ENCODE assay signal across 10 mouse cellular contexts in the genomic region with DNA sequence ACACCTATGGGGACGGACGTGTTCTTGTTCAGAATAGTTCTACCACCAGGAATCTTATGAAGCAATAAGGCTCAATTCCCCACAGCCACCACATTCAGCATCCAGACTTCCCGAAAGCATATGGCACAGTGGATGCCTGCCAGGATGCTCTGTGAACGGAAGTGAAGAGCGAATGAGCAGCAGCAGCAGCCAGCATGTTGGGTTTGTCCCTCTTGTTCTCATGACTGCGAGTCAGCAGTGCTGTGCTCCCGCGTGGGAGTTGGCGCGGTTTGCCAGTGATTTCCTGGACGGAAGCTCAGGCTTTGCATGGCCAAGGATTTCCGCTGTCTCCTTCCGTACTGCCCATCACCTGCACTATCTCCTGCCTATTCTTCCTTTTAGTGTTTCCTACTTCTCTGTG.
DNase-seq lines count a peak whose midpoint lies in the region; ATAC-seq and TF ChIP-seq lines count a peak whose summit lies in the region.
"Had no signal": no experiment of that assay in that cellular context is flagged by ENCODE, and none has a peak within 500 bp of the region (broad histone marks: within the 10 kb centered on the region; RNA-seq: fewer than 3 reads in every experiment).

No protein-coding gene starts in this region.

- no peak overlapping the region for H3K27ac ChIP-seq in kidney, embryonic 16.5 days (ENCODE audit: low read length)
- no peak overlapping the region for H3K27ac ChIP-seq in cerebellum, adult 2 months (ENCODE audit: insufficient read depth, low read length)
- no peak overlapping the region for H3K27ac ChIP-seq in heart, embryonic 10.5 days
- no peak overlapping the region for H3K27ac ChIP-seq in neural tube, embryonic 15.5 days (replicated peaks)
- no peak overlapping the region for H3K27ac ChIP-seq in intestine, postnatal 0 days (ENCODE audit: low read depth, low read length)

- no peaks in the 10 kb centered on the region for H3K36me3 ChIP-seq in kidney, embryonic 16.5 days (ENCODE audit: insufficient read depth, low read length)
- no peaks in the 10 kb centered on the region for H3K36me3 ChIP-seq in heart, embryonic 10.5 days
- no peaks in the 10 kb centered on the region for H3K36me3 ChIP-seq in neural tube, embryonic 15.5 days
- H3K36me3 ChIP-seq in intestine, postnatal 0 days (ENCODE audit: control insufficient read depth, insufficient read depth), result no peaks in the 10 kb centered on the region

- no peaks in the 10 kb centered on the region for H3K4me1 ChIP-seq in kidney, embryonic 16.5 days (ENCODE audit: insufficient read depth, low read length)
- H3K4me1 ChIP-seq in cerebellum, adult 2 months (ENCODE audit: control insufficient read depth, insufficient read depth, low read length), result peaks cover 8% of the 10 kb centered on the region; the same call in 1 of the 2 replicates
- no peaks in the 10 kb centered on the region for H3K4me1 ChIP-seq in heart, embryonic 10.5 days
- H3K4me1 ChIP-seq in neural tube, embryonic 15.5 days, result peaks cover 8% of the 10 kb centered on the region; the same call in 1 of the 2 replicates
- no peaks in the 10 kb centered on the region for H3K4me1 ChIP-seq in intestine, postnatal 0 days (replicated peaks; ENCODE audit: control insufficient read depth, insufficient read depth, low read length)

- 64% methylated on average over 13 of the region's 13 CpGs for WGBS in kidney, embryonic 16.5 days
- 5% methylated on average over 13 of the region's 13 CpGs for WGBS in cerebellum, adult 2 months
- WGBS in heart, embryonic 10.5 days, result 85% methylated on average over 13 of the region's 13 CpGs
- 66% methylated on average over 13 of the region's 13 CpGs for WGBS in neural tube, embryonic 15.5 days
- WGBS in intestine, postnatal 0 days, result 68% methylated on average over 13 of the region's 13 CpGs

- H3K27me3 ChIP-seq in kidney, embryonic 16.5 days (ENCODE audit: insufficient read depth, low read length), result no peaks in the 10 kb centered on the region
- H3K27me3 ChIP-seq in cerebellum, adult 2 months (ENCODE audit: control insufficient read depth, insufficient read depth, low read length), result no peaks in the 10 kb centered on the region
- 0 out of 2 replicates have a peak, but pooled peaks cover 5% of the 10 kb centered on the region for H3K27me3 ChIP-seq in heart, embryonic 10.5 days (ENCODE audit: insufficient read depth, poor library complexity, severe bottlenecking)
- no peaks in the 10 kb centered on the region for H3K27me3 ChIP-seq in neural tube, embryonic 15.5 days (replicated peaks)
- no peaks in the 10 kb centered on the region for H3K27me3 ChIP-seq in intestine, postnatal 0 days (replicated peaks; ENCODE audit: control insufficient read depth, insufficient read depth, low read length)

- ATAC-seq in kidney, embryonic 16.5 days (ENCODE audit: low FRiP score, low TSS enrichment), result no peak
- peak; percentile 41; the same call in 1 of the 2 replicates for ATAC-seq in neural tube, embryonic 15.5 days (ENCODE audit: low FRiP score)
- no peak for ATAC-seq in CD4-positive, CD25-positive, alpha-beta regulatory T cell, adult 4 months
- ATAC-seq in intestine, postnatal 0 days, result no peak

- no peaks in the 10 kb centered on the region for H3K9me3 ChIP-seq in kidney, embryonic 16.5 days (ENCODE audit: low read length)
- no peaks in the 10 kb centered on the region for H3K9me3 ChIP-seq in heart, embryonic 10.5 days
- H3K9me3 ChIP-seq in neural tube, embryonic 15.5 days (replicated peaks), result no peaks in the 10 kb centered on the region
- H3K9me3 ChIP-seq in intestine, postnatal 0 days (ENCODE audit: control insufficient read depth), result no peaks in the 10 kb centered on the region

- DNase-seq in kidney, adult 11 months, result peak; percentile 35
- DNase-seq in cerebellum, adult 2 months, result peak; percentile 84 to 90
- peak; percentile 76 for DNase-seq in heart, embryonic 10.5 days (ENCODE audit: low spot score)
- peak; percentile 52 to 69 for DNase-seq in layer of hippocampus, postnatal 25 days (ENCODE audit: extremely low spot score in 1 of 2, low spot score in 1 of 2)

- no peak for TF ChIP-seq POLR2A in cerebellum, adult 2 months (IDR thresholded peaks at IDR 0.05; ENCODE audit: borderline replicate concordance, insufficient read depth, low read length)

- H3K9ac ChIP-seq in kidney, embryonic 16.5 days (replicated peaks; ENCODE audit: low read length), result no peak overlapping the region
- H3K9ac ChIP-seq in neural tube, embryonic 15.5 days (replicated peaks), result no peak overlapping the region
- H3K9ac ChIP-seq in intestine, postnatal 0 days (ENCODE audit: low read depth, low read length), result no peak overlapping the region

- TF ChIP-seq CTCF in cerebellum, adult 2 months (IDR thresholded peaks at IDR 0.05; ENCODE audit: borderline replicate concordance, insufficient read depth, low read depth, low read length), result no peak
- no peak for TF ChIP-seq CTCF in intestine, postnatal 0 days (IDR thresholded peaks at IDR 0.05; ENCODE audit: low read depth)

- no peak overlapping the region for H3K4me2 ChIP-seq in kidney, embryonic 16.5 days (replicated peaks; ENCODE audit: low read depth, low read length)
- H3K4me2 ChIP-seq in neural tube, embryonic 15.5 days, result peak overlapping the region; percentile 23; the same call in 1 of the 2 replicates
- H3K4me2 ChIP-seq in intestine, postnatal 0 days (replicated peaks; ENCODE audit: low read depth), result no peak overlapping the region

- H3K4me3 ChIP-seq in kidney, embryonic 16.5 days (ENCODE audit: low read length), result no peak overlapping the region
- H3K4me3 ChIP-seq in cerebellum, adult 2 months (replicated peaks; ENCODE audit: insufficient read depth, low read depth, low read length), result no peak overlapping the region
- no peak overlapping the region for H3K4me3 ChIP-seq in heart, embryonic 10.5 days
- H3K4me3 ChIP-seq in neural tube, embryonic 15.5 days (replicated peaks), result no peak overlapping the region
- no peak overlapping the region for H3K4me3 ChIP-seq in intestine, postnatal 0 days (ENCODE audit: low read depth, low read length)
- H3K4me3 ChIP-seq: erythroblast, embryonic 14.5 days; megakaryocyte, embryonic 14.5 days had no signal

Comparison
In these comparisons a context has a peak if more than half of its experiments do, and no peak if none do; other contexts are left out.
1. DNase-seq: peak in every context shown above with its lines; median percentile 87 in cerebellum, adult 2 months; 76 in heart, embryonic 10.5 days; 60 in layer of hippocampus, postnatal 25 days; 35 in kidney, adult 11 months.